Mouse (Mus musculus): ENCODE measurements around the gene R3hdml. TPM values are rescaled to one million over a fixed set of nuclear protein-coding genes. Genes with fewer than 3 reads are reported as not detected.
"Not testable (repeated sequence)": the region's sequence is repeated elsewhere in the genome, so short reads cannot be mapped to it uniquely, and the experiment has no call there.

R3hdml gene
- not detected in 2 replicates for polyA plus RNA-seq (2015; fragmentation: Nextera tagmentation; extraction: Ambion mirVana)

- H3K4me2 ChIP-seq (replicated peaks), result no peak within 1 kb of the TSS
- H3K36me3 ChIP-seq, result no peaks in the 10 kb centered on the region
- no peak within 1 kb of the TSS for H3K9ac ChIP-seq
- H3K4me3 ChIP-seq, result no peak within 1 kb of the TSS
- no peak for ATAC-seq (ENCODE audit: low FRiP score, low read depth)
- H3K27me3 ChIP-seq, result peaks cover 5% of the 10 kb centered on the region; the same call in 1 of the 2 replicates
- H3K4me1 ChIP-seq, result 0 out of 2 replicates have a peak, but pooled peaks cover 4% of the 10 kb centered on the region
- WGBS, result 68% methylated on average over 5 of the region's 5 CpGs
- no peak within 1 kb of the TSS for H3K27ac ChIP-seq
- H3K9me3 ChIP-seq, result no peaks in the 10 kb centered on the region
Measured at GRCm38 (mm10) chr2:163492018-163492417, at the start of gene R3hdml. TSS of gene R3hdml (plus strand) at chr2:163492318.

GRCm38 (mm10) chr2:163443543-163443942 is 48.6 kb upstream of the R3hdml start:
- 59% methylated on average over 6 of the region's 6 CpGs for WGBS
- no peak overlapping the region for H3K4me2 ChIP-seq (replicated peaks)
- no peak overlapping the region for H3K9ac ChIP-seq
- no peak overlapping the region for H3K27ac ChIP-seq
- peaks cover 6% of the 10 kb centered on the region for H3K4me1 ChIP-seq
- H3K27me3 ChIP-seq, result peaks cover 20% of the 10 kb centered on the region
- ATAC-seq (ENCODE audit: low FRiP score, low read depth), result no peak
- no peaks in the 10 kb centered on the region for H3K9me3 ChIP-seq
- no peak overlapping the region for H3K4me3 ChIP-seq
- no peaks in the 10 kb centered on the region for H3K36me3 ChIP-seq

- 63% methylated on average over 7 of the region's 7 CpGs for WGBS
- Histone ChIP-seq H3K4me3 (no peak overlapping the region), H3K4me1 (0 out of 2 replicates have a peak, but pooled peaks cover under 1% of the 10 kb centered on the region), H3K4me2 (replicated peaks) (no peak overlapping the region), H3K27me3 (peaks cover 15% of the 10 kb centered on the region), H3K9ac (no peak overlapping the region), H3K27ac (no peak overlapping the region), H3K36me3 (no peaks in the 10 kb centered on the region), H3K9me3 (no peaks in the 10 kb centered on the region)
- ATAC-seq (ENCODE audit: low FRiP score, low read depth), result no peak
Measured at GRCm38 (mm10) chr2:163444017-163444416, 48.1 kb upstream of the R3hdml start.

- H3K9me3 ChIP-seq, result no peaks in the 10 kb centered on the region
- H3K36me3 ChIP-seq, result no peaks in the 10 kb centered on the region
- H3K9ac ChIP-seq, result no peak overlapping the region
- 83% methylated on average over 12 of the region's 12 CpGs for WGBS
- no peak overlapping the region for H3K4me2 ChIP-seq (replicated peaks)
- no peak overlapping the region for H3K27ac ChIP-seq
- no peaks in the 10 kb centered on the region for H3K27me3 ChIP-seq
- H3K4me1 ChIP-seq, result no peaks in the 10 kb centered on the region
- ATAC-seq (ENCODE audit: low FRiP score, low read depth), result no peak
- H3K4me3 ChIP-seq, result no peak overlapping the region
Measured at GRCm38 (mm10) chr2:163447375-163447774, 44.7 kb upstream of the R3hdml start.

- H3K4me2 ChIP-seq (replicated peaks), result no peak overlapping the region
- H3K9ac ChIP-seq, result no peak overlapping the region
- no peaks in the 10 kb centered on the region for H3K36me3 ChIP-seq
- no peaks in the 10 kb centered on the region for H3K27me3 ChIP-seq
- H3K27ac ChIP-seq, result no peak overlapping the region
- no peak for ATAC-seq (ENCODE audit: low FRiP score, low read depth)
- 65% methylated on average over 3 of the region's 3 CpGs for WGBS
- no peaks in the 10 kb centered on the region for H3K4me1 ChIP-seq
- H3K9me3 ChIP-seq, result no peaks in the 10 kb centered on the region
- H3K4me3 ChIP-seq, result no peak overlapping the region
Measured at GRCm38 (mm10) chr2:163449276-163449675, 42.8 kb upstream of the R3hdml start.

- no peaks in the 10 kb centered on the region for H3K9me3 ChIP-seq
- H3K9ac ChIP-seq, result no peak overlapping the region
- no peaks in the 10 kb centered on the region for H3K4me1 ChIP-seq
- H3K27ac ChIP-seq, result no peak overlapping the region
- no peak overlapping the region for H3K4me3 ChIP-seq
- no peaks in the 10 kb centered on the region for H3K27me3 ChIP-seq
- no peak overlapping the region for H3K4me2 ChIP-seq (replicated peaks)
- H3K36me3 ChIP-seq, result no peaks in the 10 kb centered on the region
- 73% methylated on average over 6 of the region's 6 CpGs for WGBS
- ATAC-seq (ENCODE audit: low FRiP score, low read depth), result no peak
Measured at GRCm38 (mm10) chr2:163450668-163451295, 41.3 kb upstream of the R3hdml start.

GRCm38 (mm10) chr2:163452738-163453137 is 39.4 kb upstream of the R3hdml start:
- Histone ChIP-seq H3K36me3 (no peaks in the 10 kb centered on the region), H3K4me1 (no peaks in the 10 kb centered on the region), H3K27ac (no peak overlapping the region), H3K27me3 (peaks cover 1% of the 10 kb centered on the region; the same call in 1 of the 2 replicates), H3K9me3 (no peaks in the 10 kb centered on the region), H3K9ac (no peak overlapping the region), H3K4me3 (no peak overlapping the region), H3K4me2 (replicated peaks) (no peak overlapping the region)
- WGBS, result 94% methylated on average over 6 of the region's 6 CpGs
- no peak for ATAC-seq (ENCODE audit: low FRiP score, low read depth)

- Histone ChIP-seq H3K4me2 (replicated peaks) (no peak overlapping the region), H3K4me3 (no peak overlapping the region), H3K27me3 (peaks cover 8% of the 10 kb centered on the region), H3K36me3 (no peaks in the 10 kb centered on the region), H3K4me1 (no peaks in the 10 kb centered on the region), H3K9me3 (no peaks in the 10 kb centered on the region), H3K9ac (no peak overlapping the region), H3K27ac (no peak overlapping the region)
- 89% methylated on average over 13 of the region's 13 CpGs for WGBS
- ATAC-seq (ENCODE audit: low FRiP score, low read depth), result no peak
Measured at GRCm38 (mm10) chr2:163453378-163453777, 38.7 kb upstream of the R3hdml start.

GRCm38 (mm10) chr2:163458539-163459265 is 33.4 kb upstream of the R3hdml start:
- H3K4me3 ChIP-seq, result no peak overlapping the region
- peaks cover 32% of the 10 kb centered on the region for H3K27me3 ChIP-seq
- 53% methylated on average over 27 of the region's 27 CpGs for WGBS
- H3K36me3 ChIP-seq, result no peaks in the 10 kb centered on the region
- no peak overlapping the region for H3K27ac ChIP-seq
- H3K9ac ChIP-seq, result no peak overlapping the region
- no peak overlapping the region for H3K4me2 ChIP-seq (replicated peaks)
- no peak for ATAC-seq (ENCODE audit: low FRiP score, low read depth)
- H3K4me1 ChIP-seq, result no peaks in the 10 kb centered on the region
- H3K9me3 ChIP-seq, result no peaks in the 10 kb centered on the region

GRCm38 (mm10) chr2:163459380-163459779 is 32.7 kb upstream of the R3hdml start:
- Histone ChIP-seq H3K4me2 (replicated peaks) (no peak overlapping the region), H3K27me3 (peaks cover 32% of the 10 kb centered on the region), H3K27ac (no peak overlapping the region), H3K4me3 (no peak overlapping the region), H3K4me1 (no peaks in the 10 kb centered on the region), H3K9ac (no peak overlapping the region), H3K9me3 (no peaks in the 10 kb centered on the region), H3K36me3 (no peaks in the 10 kb centered on the region)
- 51% methylated on average over 10 of the region's 10 CpGs for WGBS
- ATAC-seq (ENCODE audit: low FRiP score, low read depth), result no peak

GRCm38 (mm10) chr2:163460622-163461021 is 31.5 kb upstream of the R3hdml start:
- 89% methylated on average over 8 of the region's 8 CpGs for WGBS
- Histone ChIP-seq H3K9me3 (no peaks in the 10 kb centered on the region), H3K4me3 (no peak overlapping the region), H3K4me1 (no peaks in the 10 kb centered on the region), H3K27ac (no peak overlapping the region), H3K36me3 (no peaks in the 10 kb centered on the region), H3K9ac (no peak overlapping the region), H3K27me3 (peaks cover 32% of the 10 kb centered on the region), H3K4me2 (replicated peaks) (no peak overlapping the region)
- ATAC-seq (ENCODE audit: low FRiP score, low read depth), result no peak

GRCm38 (mm10) chr2:163461307-163461706 is 30.8 kb upstream of the R3hdml start:
- H3K4me3 ChIP-seq; H3K9ac ChIP-seq; H3K9me3 ChIP-seq; H3K4me2 ChIP-seq (replicated peaks); H3K27ac ChIP-seq; H3K4me1 ChIP-seq; ATAC-seq (ENCODE audit: low FRiP score, low read depth); H3K36me3 ChIP-seq: not testable (repeated sequence)
- H3K27me3 ChIP-seq, result peaks cover 32% of the 10 kb centered on the region
- 94% methylated on average over 9 of the region's 9 CpGs for WGBS
